Mouse (Mus musculus): ENCODE data around the gene Zfp988.
"Not testable (repeated sequence)": the region's sequence is repeated elsewhere in the genome, so short reads cannot be mapped to it uniquely, and the experiment has no call there.

- not testable (repeated sequence) for TF ChIP-seq CTCF (IDR thresholded peaks at IDR 0.05; ENCODE audit: insufficient read depth, low read length); POLR2A (IDR thresholded peaks at IDR 0.05; ENCODE audit: borderline replicate concordance, extremely low read depth, low read depth, low read length)
Observed at GRCm38 (mm10) chr4:147298585-147298984, 6.9 kb upstream of the Zfp988 start.

Data from lung, adult 2 months (tissue).